Mouse (Mus musculus): ENCODE data around the gene Lrriq1.

GRCm38 (mm10) chr10:103086101-103086500 lies 150.0 kb downstream of the Lrriq1 start:
- TF ChIP-seq CTCF (IDR thresholded peaks at IDR 0.05; ENCODE audit: insufficient read depth, low read depth, low read length): no peak
- TF ChIP-seq POLR2A (IDR thresholded peaks at IDR 0.05; ENCODE audit: insufficient read depth, low read depth, low read length): no peak

Data from olfactory bulb, adult 2 months (tissue).